12 mouse cellular contexts compared by ENCODE assay signal in the genomic region with DNA sequence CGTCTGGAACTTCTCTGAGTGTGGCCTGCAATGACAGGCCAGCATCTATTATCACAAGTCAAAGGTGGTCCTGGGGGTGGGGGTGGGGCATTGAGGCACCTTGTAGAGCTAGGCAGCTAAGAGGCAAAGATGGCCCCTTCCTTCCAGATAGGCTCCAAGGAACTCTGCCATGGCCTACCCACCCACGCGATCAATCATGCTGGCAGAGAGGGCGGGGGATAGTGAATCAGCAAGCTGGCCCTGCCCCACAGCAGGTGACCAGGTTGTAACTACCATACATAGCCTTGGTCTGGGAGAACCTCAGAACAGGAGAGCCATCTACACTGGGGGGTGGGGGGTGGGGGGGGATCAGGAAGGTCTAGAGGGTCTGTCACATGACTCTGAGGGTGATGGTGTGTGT. TPM values are rescaled to one million over a fixed set of nuclear protein-coding genes. Genes with fewer than 3 reads are reported as not detected.
DNase-seq lines count a peak whose midpoint lies in the region.
"Had no signal": no experiment of that assay in that cellular context is flagged by ENCODE, and none has a peak within 500 bp of the region (broad histone marks: within the 10 kb centered on the region; RNA-seq: fewer than 3 reads in every experiment).

No protein-coding gene starts in this region.

- peak; percentile 0 for DNase-seq in adrenal gland, postnatal 25 days
- DNase-seq in adrenal gland, postnatal 4 days (ENCODE audit: low spot score in 2 of 2), result no peak
- DNase-seq in kidney, postnatal 4 days, result peak; percentile 0 to 1
- no peak for DNase-seq in kidney, adult 11 months
- DNase-seq in urinary bladder, postnatal 14 days (ENCODE audit: low spot score), result peak; percentile 2
- no peak for DNase-seq in urinary bladder, postnatal 4 days (ENCODE audit: low spot score in 2 of 2)
- no peak for DNase-seq in embryo, embryonic 10 days (ENCODE audit: low spot score)
- DNase-seq: cerebellum, adult 8-10 months; cerebellum, postnatal 36 days; left cerebral cortex, postnatal 4 days; liver; lung, postnatal 36 days had no signal

RNA-seq across cellular contexts. Expression of a gene that starts 12.5 kb away (rescaled TPM):
- total RNA-seq in adrenal gland, postnatal 25 days (2021), result 16.0 and 28.2 TPM in 2 replicates
- total RNA-seq in adrenal gland, postnatal 4 days (2021), result 10 to 100 TPM; 27.1 to 28.0 TPM

Comparison
In these comparisons a context has a peak if more than half of its experiments do, and no peak if none do; other contexts are left out.
1. DNase-seq: peak in adrenal gland, postnatal 25 days (single experiment), kidney, postnatal 4 days (2 of 2) and urinary bladder, postnatal 14 days (single experiment); none in adrenal gland, postnatal 4 days (0 of 2), kidney, adult 11 months (single experiment), urinary bladder, postnatal 4 days (0 of 2) and embryo, embryonic 10 days (single experiment).